Mouse (Mus musculus) megakaryocyte, embryonic 14.5 days (primary cell): ENCODE data around the gene Npcd.

Source experiments
- FLI1 ChIP-seq: IDR thresholded peaks from 2 replicates; pipeline ENCODE4 v1.6.1; 2012; ENCODE audit warnings: low read length, inconsistent platforms, mixed read lengths
- GATA1 ChIP-seq: IDR thresholded peaks from 3 replicates; pipeline ENCODE4 v1.6.1; 2012; ENCODE audit warnings: mixed read lengths, low read length, inconsistent platforms, borderline replicate concordance

GRCm38 (mm10) chr15:79808658-79809057 is 25.4 kb downstream of the Npcd start:
- TF ChIP-seq GATA1 (no peak), FLI1 (no peak)
